Mouse (Mus musculus): ENCODE measurements around the gene Denr. TPM values are rescaled to one million over a fixed set of nuclear protein-coding genes. Genes with fewer than 3 reads are reported as not detected.
A peak's percentile ranks its signal among the peaks of the same experiment; 100 is the strongest.

Denr gene
- polyA plus RNA-seq (2015; fragmentation: Nextera tagmentation; extraction: Ambion mirVana), result 92.8 and 118 TPM in 2 replicates

DNA sequence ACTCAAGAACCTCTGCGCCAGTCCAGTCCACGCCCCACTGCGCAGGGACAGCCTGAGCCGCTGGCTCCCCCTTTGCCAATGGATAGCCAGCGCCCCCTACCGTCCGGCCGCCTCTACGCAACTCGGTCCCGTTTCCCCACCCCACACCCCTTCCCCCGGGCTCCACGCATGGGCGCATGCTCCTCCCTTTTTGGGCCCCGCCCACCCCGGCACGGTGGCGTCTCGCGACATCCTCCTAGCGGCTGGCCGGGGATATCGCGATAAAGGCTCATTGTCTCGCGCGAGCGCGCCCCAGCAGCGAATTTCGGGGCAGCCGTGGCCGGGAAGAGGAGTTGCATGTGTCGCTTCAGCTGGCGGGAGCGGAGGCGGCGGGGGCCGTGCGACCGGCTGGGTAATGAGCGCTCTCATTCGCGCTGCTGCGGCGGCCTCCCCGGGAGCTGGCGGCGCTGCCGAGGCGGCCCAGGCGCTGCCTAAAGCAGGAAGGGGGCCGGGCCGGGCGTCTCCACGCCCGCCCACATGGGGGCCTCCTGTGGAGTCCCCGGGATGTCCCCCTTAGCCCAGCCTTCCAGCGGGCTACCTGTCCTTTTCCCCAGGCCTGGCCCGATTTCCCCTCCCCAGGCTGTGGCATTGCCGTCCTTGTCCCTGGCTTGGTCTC lies at the start of gene Denr:
Gene Denr (plus strand): TSS at position 200 of the 655 bp plus-strand sequence.
- peak; percentile 98 for ATAC-seq (ENCODE audit: low read depth)
- H3K4me2 ChIP-seq (ENCODE audit: low read depth, low read length), result peak within 1 kb of the TSS; percentile 79
- H3K36me3 ChIP-seq (ENCODE audit: control insufficient read depth, insufficient read depth, low read length), result peaks cover 15% of the 10 kb centered on the region; the same call in 1 of the 2 replicates
- H3K4me3 ChIP-seq (ENCODE audit: low read length), result peak within 1 kb of the TSS; percentile 80
- H3K4me1 ChIP-seq (replicated peaks; ENCODE audit: control insufficient read depth, insufficient read depth, low read length), result peaks cover 14% of the 10 kb centered on the region
- H3K27me3 ChIP-seq (ENCODE audit: control insufficient read depth, insufficient read depth, low read depth, low read length), result no peaks in the 10 kb centered on the region
- peak within 1 kb of the TSS; percentile 60; the same call in 1 of the 2 replicates for H3K27ac ChIP-seq (ENCODE audit: low read length)
- no peaks in the 10 kb centered on the region for H3K9me3 ChIP-seq (ENCODE audit: control insufficient read depth, low read length)
- peak within 1 kb of the TSS; percentile 88 for H3K9ac ChIP-seq (ENCODE audit: low read length)
- 0% methylated on average over 53 of the region's 61 CpGs for WGBS

- WGBS, result 55% methylated on average over 11 of the region's 11 CpGs
- ATAC-seq (ENCODE audit: low read depth), result no peak
- Histone ChIP-seq H3K9ac (ENCODE audit: low read length) (no peak overlapping the region), H3K4me2 (ENCODE audit: low read depth, low read length) (no peak overlapping the region), H3K27ac (ENCODE audit: low read length) (no peak overlapping the region), H3K36me3 (ENCODE audit: control insufficient read depth, insufficient read depth, low read length) (no peaks in the 10 kb centered on the region), H3K27me3 (ENCODE audit: control insufficient read depth, insufficient read depth, low read depth, low read length) (no peaks in the 10 kb centered on the region), H3K9me3 (ENCODE audit: control insufficient read depth, low read length) (no peaks in the 10 kb centered on the region), H3K4me3 (ENCODE audit: low read length) (no peak overlapping the region), H3K4me1 (replicated peaks; ENCODE audit: control insufficient read depth, insufficient read depth, low read length) (0 out of 2 replicates have a peak, but pooled peaks cover 2% of the 10 kb centered on the region)
Measured at GRCm38 (mm10) chr5:123858798-123859197, 48.2 kb upstream of the Denr start.

GRCm38 (mm10) chr5:123862374-123863350 lies 44.3 kb upstream of the Denr start:
- Histone ChIP-seq H3K4me1 (replicated peaks; ENCODE audit: control insufficient read depth, insufficient read depth, low read length) (0 out of 2 replicates have a peak, but pooled peaks cover 2% of the 10 kb centered on the region), H3K36me3 (ENCODE audit: control insufficient read depth, insufficient read depth, low read length) (no peaks in the 10 kb centered on the region), H3K27me3 (ENCODE audit: control insufficient read depth, insufficient read depth, low read depth, low read length) (no peaks in the 10 kb centered on the region), H3K9me3 (ENCODE audit: control insufficient read depth, low read length) (no peaks in the 10 kb centered on the region), H3K4me2 (ENCODE audit: low read depth, low read length) (no peak overlapping the region), H3K27ac (ENCODE audit: low read length) (no peak overlapping the region; the same call in 1 of the 2 replicates), H3K9ac (ENCODE audit: low read length) (no peak overlapping the region), H3K4me3 (ENCODE audit: low read length) (no peak overlapping the region)
- no peak for ATAC-seq (ENCODE audit: low read depth)
- WGBS, result 63% methylated on average over 15 of the region's 15 CpGs

GRCm38 (mm10) chr5:123863934-123864333 lies 43.0 kb upstream of the Denr start:
- WGBS, result 82% methylated on average over 14 of the region's 14 CpGs
- no peak overlapping the region for H3K4me3 ChIP-seq (ENCODE audit: low read length)
- ATAC-seq (ENCODE audit: low read depth), result no peak
- no peaks in the 10 kb centered on the region for H3K36me3 ChIP-seq (ENCODE audit: control insufficient read depth, insufficient read depth, low read length)
- no peak overlapping the region for H3K4me2 ChIP-seq (ENCODE audit: low read depth, low read length)
- no peak overlapping the region for H3K9ac ChIP-seq (ENCODE audit: low read length)
- no peaks in the 10 kb centered on the region for H3K27me3 ChIP-seq (ENCODE audit: control insufficient read depth, insufficient read depth, low read depth, low read length)
- no peaks in the 10 kb centered on the region for H3K9me3 ChIP-seq (ENCODE audit: control insufficient read depth, low read length)
- 0 out of 2 replicates have a peak, but pooled peaks cover 2% of the 10 kb centered on the region for H3K4me1 ChIP-seq (replicated peaks; ENCODE audit: control insufficient read depth, insufficient read depth, low read length)
- H3K27ac ChIP-seq (ENCODE audit: low read length), result no peak overlapping the region

DNA sequence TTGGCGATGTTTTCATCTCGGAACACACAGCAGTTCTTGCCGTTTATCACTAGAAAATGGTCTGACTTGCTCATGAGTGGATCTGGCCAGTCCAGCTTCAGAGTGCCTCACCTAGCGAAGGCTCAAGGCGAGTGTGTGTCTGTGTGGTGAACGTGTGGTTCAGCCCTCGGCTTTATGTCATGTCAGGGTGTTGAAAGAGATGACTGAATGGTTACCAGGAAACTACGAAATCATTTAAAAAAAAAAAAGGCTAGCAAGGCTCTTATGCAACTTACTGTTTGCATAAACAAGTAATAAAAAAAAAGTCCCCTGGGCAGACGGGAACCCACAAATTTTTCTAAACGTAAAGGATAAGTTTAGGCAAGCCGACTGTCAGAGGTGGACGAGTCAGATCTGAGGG lies 41.6 kb upstream of the Denr start, which contains the start of gene Hcar2:
Gene Hcar2 (minus strand): TSS at position 135 of the 400 bp plus-strand sequence.
- 53% methylated on average over 12 of the region's 12 CpGs for WGBS
- Histone ChIP-seq H3K9ac (ENCODE audit: low read length) (no peak within 1 kb of the TSS), H3K4me3 (ENCODE audit: low read length) (no peak within 1 kb of the TSS), H3K4me2 (ENCODE audit: low read depth, low read length) (no peak within 1 kb of the TSS), H3K27ac (ENCODE audit: low read length) (no peak within 1 kb of the TSS), H3K4me1 (replicated peaks; ENCODE audit: control insufficient read depth, insufficient read depth, low read length) (no peaks in the 10 kb centered on the region), H3K36me3 (ENCODE audit: control insufficient read depth, insufficient read depth, low read length) (no peaks in the 10 kb centered on the region), H3K27me3 (ENCODE audit: control insufficient read depth, insufficient read depth, low read depth, low read length) (no peaks in the 10 kb centered on the region), H3K9me3 (ENCODE audit: control insufficient read depth, low read length) (no peaks in the 10 kb centered on the region)
- ATAC-seq (ENCODE audit: low read depth), result no peak

GRCm38 (mm10) chr5:123866457-123866856 lies 40.5 kb upstream of the Denr start:
- H3K4me3 ChIP-seq (ENCODE audit: low read length), result no peak overlapping the region
- H3K27ac ChIP-seq (ENCODE audit: low read length), result no peak overlapping the region
- 72% methylated on average over 4 of the region's 4 CpGs for WGBS
- H3K36me3 ChIP-seq (ENCODE audit: control insufficient read depth, insufficient read depth, low read length), result no peaks in the 10 kb centered on the region
- H3K9me3 ChIP-seq (ENCODE audit: control insufficient read depth, low read length), result no peaks in the 10 kb centered on the region
- no peak overlapping the region for H3K4me2 ChIP-seq (ENCODE audit: low read depth, low read length)
- no peaks in the 10 kb centered on the region for H3K4me1 ChIP-seq (replicated peaks; ENCODE audit: control insufficient read depth, insufficient read depth, low read length)
- no peak overlapping the region for H3K9ac ChIP-seq (ENCODE audit: low read length)
- ATAC-seq (ENCODE audit: low read depth), result no peak
- H3K27me3 ChIP-seq (ENCODE audit: control insufficient read depth, insufficient read depth, low read depth, low read length), result no peaks in the 10 kb centered on the region

GRCm38 (mm10) chr5:123869615-123870014 lies 37.4 kb upstream of the Denr start:
- no peak for ATAC-seq (ENCODE audit: low read depth)
- Histone ChIP-seq H3K27ac (ENCODE audit: low read length) (no peak overlapping the region), H3K27me3 (ENCODE audit: control insufficient read depth, insufficient read depth, low read depth, low read length) (no peaks in the 10 kb centered on the region), H3K4me2 (ENCODE audit: low read depth, low read length) (no peak overlapping the region), H3K9me3 (ENCODE audit: control insufficient read depth, low read length) (no peaks in the 10 kb centered on the region), H3K9ac (ENCODE audit: low read length) (no peak overlapping the region), H3K4me1 (replicated peaks; ENCODE audit: control insufficient read depth, insufficient read depth, low read length) (no peaks in the 10 kb centered on the region), H3K4me3 (ENCODE audit: low read length) (no peak overlapping the region), H3K36me3 (ENCODE audit: control insufficient read depth, insufficient read depth, low read length) (no peaks in the 10 kb centered on the region)
- 76% methylated on average over 4 of the region's 4 CpGs for WGBS

DNA sequence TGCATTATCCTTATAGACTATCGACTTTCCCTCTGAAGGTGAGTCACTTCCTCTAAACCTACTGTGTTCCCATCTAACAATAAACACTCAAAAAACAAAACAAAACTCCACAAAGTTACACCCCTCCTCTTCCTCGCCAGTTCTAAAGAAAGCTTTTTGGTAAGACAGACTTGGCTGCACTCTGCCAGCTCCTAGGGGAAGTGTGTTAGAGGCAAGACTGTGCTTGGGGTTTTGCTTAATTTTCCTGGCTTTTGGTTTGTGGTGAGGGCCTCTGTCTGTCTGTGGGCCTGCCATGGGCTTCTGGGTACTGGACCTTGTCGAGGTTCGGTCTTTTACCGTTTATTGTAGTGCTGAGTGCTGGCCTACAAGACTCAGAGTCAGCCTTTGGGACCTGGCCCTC lies 32.8 kb upstream of the Denr start:
- no peak overlapping the region for H3K9ac ChIP-seq (ENCODE audit: low read length)
- no peaks in the 10 kb centered on the region for H3K36me3 ChIP-seq (ENCODE audit: control insufficient read depth, insufficient read depth, low read length)
- 74% methylated on average over 5 of the region's 5 CpGs for WGBS
- H3K27ac ChIP-seq (ENCODE audit: low read length), result no peak overlapping the region
- H3K4me3 ChIP-seq (ENCODE audit: low read length), result no peak overlapping the region
- H3K4me1 ChIP-seq (replicated peaks; ENCODE audit: control insufficient read depth, insufficient read depth, low read length), result peaks cover 13% of the 10 kb centered on the region
- H3K9me3 ChIP-seq (ENCODE audit: control insufficient read depth, low read length), result no peaks in the 10 kb centered on the region
- no peaks in the 10 kb centered on the region for H3K27me3 ChIP-seq (ENCODE audit: control insufficient read depth, insufficient read depth, low read depth, low read length)
- no peak for ATAC-seq (ENCODE audit: low read depth)
- no peak overlapping the region for H3K4me2 ChIP-seq (ENCODE audit: low read depth, low read length)

- no peak overlapping the region for H3K27ac ChIP-seq (ENCODE audit: low read length)
Measured at GRCm38 (mm10) chr5:123878056-123878455, 28.9 kb upstream of the Denr start.

More at GRCm38 (mm10) chr5:123878056-123878455, 28.9 kb upstream of the Denr start:
- Histone ChIP-seq H3K9me3 (ENCODE audit: control insufficient read depth, low read length) (no peaks in the 10 kb centered on the region), H3K9ac (ENCODE audit: low read length) (peak overlapping the region; percentile 44), H3K4me3 (ENCODE audit: low read length) (no peak overlapping the region; the same call in 1 of the 2 replicates), H3K4me1 (replicated peaks; ENCODE audit: control insufficient read depth, insufficient read depth, low read length) (peaks cover 25% of the 10 kb centered on the region), H3K4me2 (ENCODE audit: low read depth, low read length) (peak overlapping the region; percentile 48), H3K27me3 (ENCODE audit: control insufficient read depth, insufficient read depth, low read depth, low read length) (no peaks in the 10 kb centered on the region), H3K36me3 (ENCODE audit: control insufficient read depth, insufficient read depth, low read length) (no peaks in the 10 kb centered on the region)
- ATAC-seq (ENCODE audit: low read depth), result no peak; the same call in 1 of the 2 replicates
- WGBS, result 32% methylated on average over 14 of the region's 14 CpGs
